Mouse (Mus musculus) MEL-GATA-1-ER (cell line): ENCODE results near the gene Mindy3.

Experiments used
- DNase-seq: peaks from one replicate; pipeline ENCODE4 v3.0.0-alpha.2; 2012; ENCODE audit warnings: low read depth; ENCODE audit errors: extremely low read depth

Mindy3 gene

GRCm38 (mm10) chr2:12301431-12302170, 117.7 kb downstream of the Mindy3 start, which contains the start of gene Itga8:
Gene Itga8 (minus strand): TSS chr2:12301922.
- DNase-seq = peak; percentile 6

GRCm38 (mm10) chr2:12300449-12301228, 118.6 kb downstream of the Mindy3 start:
- DNase-seq = no peak

GRCm38 (mm10) chr2:12297287-12297686, 122.0 kb downstream of the Mindy3 start:
- no peak for DNase-seq
